Mouse (Mus musculus) hindbrain, postnatal 0 days (tissue): Measurements from ENCODE around the gene Engase. TPM values are rescaled to one million over a fixed set of nuclear protein-coding genes. Genes with fewer than 3 reads are reported as not detected.

Experiments
- ATAC-seq: fragments of 200-750 bp; cut with Nextera tagmentation; 2 replicates; pipeline ENCODE4 v1.8.0; 2017; ENCODE audit warnings: mild to moderate bottlenecking, moderate TSS enrichment, moderate library complexity
- DNase-seq: peaks from one replicate; pipeline ENCODE4 v3.0.0-alpha.2; 2015; ENCODE audit warnings: low spot score
- H3K27ac ChIP-seq: fragments of 300-500 bp; sonication (generic); 2 replicates; pipeline ENCODE4 v1.5.1; 2014; ENCODE audit warnings: mild to moderate bottlenecking
- H3K27me3 ChIP-seq: fragments of 300-500 bp; sonication (generic); 2 replicates; pipeline ENCODE4 v1.6.1; 2014; ENCODE audit warnings: low read length, mixed read lengths; ENCODE audit not compliant: insufficient read depth
- H3K36me3 ChIP-seq: fragments of 300-500 bp; sonication (generic); 2 replicates; pipeline ENCODE4 v1.6.1; 2014; ENCODE audit warnings: low read length, mixed read lengths; ENCODE audit not compliant: insufficient read depth
- H3K4me1 ChIP-seq: fragments of 300-500 bp; sonication (generic); 2 replicates; pipeline ENCODE4 v1.6.1; 2014; ENCODE audit warnings: antibody characterized with exemption, low read length, mixed read lengths; ENCODE audit not compliant: insufficient read depth
- H3K4me2 ChIP-seq: fragments of 300-500 bp; sonication (generic); 2 replicates; pipeline ENCODE4 v1.6.1; 2014; ENCODE audit warnings: low read depth, mild to moderate bottlenecking, low read length, moderate library complexity, mixed read lengths
- H3K4me3 ChIP-seq: fragments of 300-500 bp; sonication (generic); 2 replicates; pipeline ENCODE4 v1.5.1; 2014; ENCODE audit warnings: low read length
- H3K9ac ChIP-seq: fragments of 300-500 bp; sonication (generic); replicated peaks from 2 replicates; pipeline ENCODE4 v1.6.1; 2014; ENCODE audit warnings: mild to moderate bottlenecking, low read length, moderate library complexity, mixed read lengths
- H3K9me3 ChIP-seq: fragments of 300-500 bp; sonication (generic); 2 replicates; pipeline ENCODE4 v1.6.1; 2016; ENCODE audit warnings: low read length, mixed read lengths
- CTCF ChIP-seq: IDR thresholded peaks from 2 replicates; pipeline ENCODE4 v1.5.1; 2016; ENCODE audit warnings: antibody characterized with exemption, control low read depth, low read depth
- WGBS: fragments of 180-500 bp; shearing (Covaris S2); extraction: QIAGEN DNeasy Blood & Tissue Kit; methylation state at CpG from one replicate; pipeline ENCODE4 v1.1.7; 2014; 5-methylcytosine and 5-hydroxymethylcytosine counted together
- polyA plus RNA-seq: library from polyadenylated mRNA; unstranded; fragments of >200 nt; fragmentation: Nextera tagmentation; extraction: Ambion mirVana; gene quantifications from 2 replicates; pipeline ENCODE4 v1.2.1, GENCODE M21; 2015
- total RNA-seq: library from RNA; depleted of rRNA; stranded (reverse); fragments of >200 nt; gene quantifications from 2 replicates; pipeline ENCODE4 v1.2.3, GENCODE M21; 2014

Gene Engase
- total and polyA plus RNA-seq, 2 experiments from 2014 or later: 6.5 to 9.0 TPM

- TF ChIP-seq CTCF: no peak
Observed at GRCm38 (mm10) chr11:118453886-118454671, 22.6 kb upstream of the Engase start.

GRCm38 (mm10) chr11:118455788-118456187 lies 20.8 kb upstream of the Engase start:
- Histone ChIP-seq H3K9ac (no peak overlapping the region), H3K27me3 (no peaks in the 10 kb centered on the region), H3K4me3 (no peak overlapping the region), H3K4me2 (no peak overlapping the region), H3K36me3 (no peaks in the 10 kb centered on the region), H3K9me3 (no peaks in the 10 kb centered on the region), H3K27ac (no peak overlapping the region), H3K4me1 (no peaks in the 10 kb centered on the region)
- 82% methylated on average over 6 of the region's 6 CpGs for WGBS
- no peak for TF ChIP-seq CTCF
- ATAC-seq (no peak), DNase-seq (no peak)

More at GRCm38 (mm10) chr11:118453886-118454671, 22.6 kb upstream of the Engase start:
- no peak overlapping the region for H3K9ac ChIP-seq
- no peak for DNase-seq
- no peaks in the 10 kb centered on the region for H3K9me3 ChIP-seq
- H3K4me3 ChIP-seq: no peak overlapping the region
- H3K27ac ChIP-seq: no peak overlapping the region
- H3K36me3 ChIP-seq: no peaks in the 10 kb centered on the region
- no peaks in the 10 kb centered on the region for H3K27me3 ChIP-seq
- 76% methylated on average over 11 of the region's 11 CpGs for WGBS
- H3K4me2 ChIP-seq: no peak overlapping the region
- no peak for ATAC-seq
- no peaks in the 10 kb centered on the region for H3K4me1 ChIP-seq

GRCm38 (mm10) chr11:118456937-118457336 lies 19.7 kb upstream of the Engase start:
- H3K9ac ChIP-seq: no peak overlapping the region
- no peaks in the 10 kb centered on the region for H3K36me3 ChIP-seq
- ATAC-seq (no peak), DNase-seq (no peak)
- no peaks in the 10 kb centered on the region for H3K9me3 ChIP-seq
- no peaks in the 10 kb centered on the region for H3K4me1 ChIP-seq
- no peak overlapping the region for H3K4me2 ChIP-seq
- TF ChIP-seq CTCF: no peak
- 73% methylated on average over 11 of the region's 11 CpGs for WGBS
- H3K27ac ChIP-seq: no peak overlapping the region
- no peak overlapping the region for H3K4me3 ChIP-seq
- no peaks in the 10 kb centered on the region for H3K27me3 ChIP-seq

- Histone ChIP-seq H3K9ac (no peak overlapping the region), H3K4me2 (no peak overlapping the region), H3K27ac (0 out of 2 replicates have a peak overlapping the region, but pooled peaks have one; percentile 3), H3K4me3 (no peak overlapping the region), H3K9me3 (no peaks in the 10 kb centered on the region), H3K4me1 (no peaks in the 10 kb centered on the region), H3K27me3 (no peaks in the 10 kb centered on the region), H3K36me3 (no peaks in the 10 kb centered on the region)
- TF ChIP-seq CTCF: no peak
- 54% methylated on average over 8 of the region's 8 CpGs for WGBS
- ATAC-seq (no peak), DNase-seq (peak; percentile 19)
Observed at GRCm38 (mm10) chr11:118459051-118459450, 17.6 kb upstream of the Engase start.

- no peak overlapping the region for H3K27ac ChIP-seq
Observed at GRCm38 (mm10) chr11:118459536-118459935, 17.1 kb upstream of the Engase start.

GRCm38 (mm10) chr11:118460280-118460679 lies 16.3 kb upstream of the Engase start:
- TF ChIP-seq CTCF: peak; percentile 66
- H3K36me3 ChIP-seq: no peaks in the 10 kb centered on the region
- ATAC-seq: no peak
- H3K27ac ChIP-seq: no peak overlapping the region
- no peaks in the 10 kb centered on the region for H3K4me1 ChIP-seq
- 59% methylated on average over 6 of the region's 6 CpGs for WGBS
- DNase-seq: peak; percentile 30
- no peak overlapping the region for H3K4me3 ChIP-seq
- H3K27me3 ChIP-seq: no peaks in the 10 kb centered on the region
- H3K4me2 ChIP-seq: no peak overlapping the region
- no peak overlapping the region for H3K9ac ChIP-seq
- H3K9me3 ChIP-seq: no peaks in the 10 kb centered on the region

More at GRCm38 (mm10) chr11:118459536-118459935, 17.1 kb upstream of the Engase start:
- no peaks in the 10 kb centered on the region for H3K4me1 ChIP-seq
- ATAC-seq (no peak), DNase-seq (no peak)
- no peaks in the 10 kb centered on the region for H3K9me3 ChIP-seq
- TF ChIP-seq CTCF: no peak
- H3K4me3 ChIP-seq: no peak overlapping the region
- no peaks in the 10 kb centered on the region for H3K27me3 ChIP-seq
- H3K36me3 ChIP-seq: no peaks in the 10 kb centered on the region
- no peak overlapping the region for H3K9ac ChIP-seq
- H3K4me2 ChIP-seq: no peak overlapping the region
- WGBS: 81% methylated on average over 4 of the region's 4 CpGs

- Histone ChIP-seq H3K4me3 (no peak overlapping the region), H3K9ac (no peak overlapping the region), H3K27me3 (no peaks in the 10 kb centered on the region), H3K27ac (no peak overlapping the region), H3K9me3 (no peaks in the 10 kb centered on the region), H3K36me3 (no peaks in the 10 kb centered on the region), H3K4me1 (no peaks in the 10 kb centered on the region), H3K4me2 (no peak overlapping the region)
- WGBS: 39% methylated on average over 11 of the region's 11 CpGs
- TF ChIP-seq CTCF: no peak
- no peak for ATAC-seq
- no peak for DNase-seq
Observed at GRCm38 (mm10) chr11:118467441-118468035, 9.1 kb upstream of the Engase start.
